Mouse (Mus musculus): ENCODE measurements around the gene Gm42674.

DNA sequence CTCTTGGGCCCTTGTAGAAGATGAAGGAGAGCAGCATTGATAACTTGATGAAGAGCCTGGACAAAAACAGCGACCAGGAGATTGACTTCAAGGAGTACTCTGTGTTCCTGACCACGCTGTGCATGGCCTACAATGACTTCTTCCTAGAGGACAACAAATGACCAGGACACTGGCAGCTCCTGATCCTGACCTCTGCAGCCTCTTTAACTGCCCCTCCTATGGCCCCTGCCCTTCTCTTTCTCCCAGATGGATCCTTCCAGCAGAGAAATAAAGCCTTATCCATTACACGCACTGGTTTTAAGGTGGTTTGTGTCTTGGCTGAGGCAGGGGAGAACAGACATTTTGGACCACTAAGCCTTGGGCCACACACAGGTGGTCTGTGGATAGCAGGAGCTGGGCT is 9.8 kb downstream of the Gm42674 start:
- TF ChIP-seq CTCF (IDR thresholded peaks at IDR 0.05; ENCODE audit: low read depth) (no peak), EP300 (IDR thresholded peaks at IDR 0.05; ENCODE audit: low read depth) (no peak)
